Mouse (Mus musculus) liver, embryonic 14.5 days (tissue): Measurements from ENCODE around the gene Pax5.

Experiments
- CTCF ChIP-seq: IDR thresholded peaks from 2 replicates; pipeline ENCODE4 v1.5.1; 2016; ENCODE audit warnings: antibody characterized with exemption, low read depth, control low read depth
- EP300 ChIP-seq: IDR thresholded peaks from 2 replicates; pipeline ENCODE4 v1.6.1; 2016; ENCODE audit warnings: antibody characterized with exemption, low read depth

GRCm38 (mm10) chr4:44507861-44508260 lies 202.4 kb downstream of the Pax5 start:
- no peak for TF ChIP-seq CTCF
- TF ChIP-seq EP300 = no peak
